Mouse (Mus musculus): ENCODE data around the gene Ltbp2. TPM values are rescaled to one million over a fixed set of nuclear protein-coding genes. Genes with fewer than 3 reads are reported as not detected.

The Ltbp2 gene
- polyA plus RNA-seq (2015; fragmentation: Nextera tagmentation; extraction: Ambion mirVana), result 1.7 and 4.4 TPM in 2 replicates

GRCm38 (mm10) chr12:84876481-84877121, at the start of gene Ltbp2:
TSS of gene Ltbp2 (minus strand) at chr12:84876532.
- peak within 1 kb of the TSS; percentile 45 for H3K4me3 ChIP-seq
- no peaks in the 10 kb centered on the region for H3K9me3 ChIP-seq
- no peak within 1 kb of the TSS for H3K27ac ChIP-seq
- peaks cover 71% of the 10 kb centered on the region for H3K27me3 ChIP-seq
- ATAC-seq (ENCODE audit: insufficient number of reproducible peaks, insufficient read depth, low FRiP score, low TSS enrichment, low read depth), result no peak; the same call in 1 of the 2 replicates
- peaks cover 30% of the 10 kb centered on the region for H3K4me1 ChIP-seq
- H3K9ac ChIP-seq, result peak within 1 kb of the TSS; percentile 61
- 1% methylated on average over 34 of the region's 34 CpGs for WGBS
- no peaks in the 10 kb centered on the region for H3K36me3 ChIP-seq
- H3K4me2 ChIP-seq, result peak within 1 kb of the TSS; percentile 64

DNA sequence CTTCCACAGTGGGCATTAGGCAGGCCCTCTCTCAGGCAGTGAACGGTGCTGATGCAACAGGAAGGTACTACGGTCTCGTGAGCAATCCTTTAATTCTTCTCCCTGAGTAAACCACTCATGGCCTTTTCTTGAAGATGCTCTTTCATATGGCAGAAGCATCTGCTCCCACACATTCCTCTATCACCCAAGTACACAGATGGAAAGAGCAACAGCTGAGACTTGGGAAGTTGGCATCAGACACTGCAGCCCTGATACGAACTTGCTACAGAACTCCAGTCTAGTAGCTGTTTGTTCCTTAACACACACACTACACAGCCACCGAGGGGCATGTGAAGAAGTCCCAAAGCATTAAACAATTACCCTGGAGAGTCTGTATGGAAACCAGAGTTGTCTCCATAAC, 48.0 kb upstream of the Ltbp2 start:
- no peaks in the 10 kb centered on the region for H3K4me1 ChIP-seq
- no peak for ATAC-seq (ENCODE audit: insufficient number of reproducible peaks, insufficient read depth, low FRiP score, low TSS enrichment, low read depth)
- H3K27ac ChIP-seq, result no peak overlapping the region
- no peaks in the 10 kb centered on the region for H3K27me3 ChIP-seq
- 94% methylated on average over 5 of the region's 5 CpGs for WGBS
- H3K9ac ChIP-seq, result no peak overlapping the region
- H3K4me2 ChIP-seq, result no peak overlapping the region
- H3K9me3 ChIP-seq, result no peaks in the 10 kb centered on the region
- no peak overlapping the region for H3K4me3 ChIP-seq
- peaks cover 88% of the 10 kb centered on the region for H3K36me3 ChIP-seq

DNA sequence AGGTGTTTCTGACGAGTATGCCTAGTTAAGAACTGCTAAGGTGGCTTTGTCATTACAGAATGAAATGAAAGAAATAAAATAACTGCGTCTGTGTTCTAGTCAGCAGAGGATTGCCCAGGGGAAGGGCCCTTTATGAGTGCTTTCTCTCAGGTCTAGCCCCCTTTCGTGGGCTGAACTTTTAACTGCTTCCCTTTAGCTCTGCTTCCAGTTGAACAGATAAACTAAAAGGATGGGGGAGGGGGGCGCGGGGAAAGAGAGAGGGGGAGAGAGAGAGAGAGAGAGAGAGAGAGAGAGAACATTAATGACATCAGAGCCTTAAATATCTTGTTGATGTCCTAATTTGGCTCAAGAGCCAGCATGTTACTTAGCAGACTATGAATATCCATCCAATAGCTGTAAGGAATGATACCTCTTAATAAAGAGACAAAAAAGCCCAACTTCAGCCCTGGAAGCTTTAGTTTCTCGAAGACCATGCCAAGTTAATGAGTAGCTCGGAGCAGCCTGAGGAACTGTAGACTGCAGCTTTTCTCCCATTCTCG, 45.6 kb upstream of the Ltbp2 start:
- H3K27ac ChIP-seq, result no peak overlapping the region
- no peaks in the 10 kb centered on the region for H3K27me3 ChIP-seq
- H3K4me2 ChIP-seq, result no peak overlapping the region
- H3K9me3 ChIP-seq, result no peaks in the 10 kb centered on the region
- 81% methylated on average over 8 of the region's 8 CpGs for WGBS
- H3K4me3 ChIP-seq, result no peak overlapping the region
- ATAC-seq (ENCODE audit: insufficient number of reproducible peaks, insufficient read depth, low FRiP score, low TSS enrichment, low read depth), result no peak
- H3K36me3 ChIP-seq, result peaks cover 90% of the 10 kb centered on the region
- H3K9ac ChIP-seq, result no peak overlapping the region
- H3K4me1 ChIP-seq, result no peaks in the 10 kb centered on the region

GRCm38 (mm10) chr12:84918809-84919208, 42.5 kb upstream of the Ltbp2 start:
- Histone ChIP-seq H3K27ac (no peak overlapping the region), H3K4me2 (no peak overlapping the region), H3K4me1 (peaks cover 20% of the 10 kb centered on the region), H3K9ac (no peak overlapping the region), H3K36me3 (peaks cover 64% of the 10 kb centered on the region), H3K4me3 (no peak overlapping the region), H3K27me3 (no peaks in the 10 kb centered on the region), H3K9me3 (no peaks in the 10 kb centered on the region)
- no peak for ATAC-seq (ENCODE audit: insufficient number of reproducible peaks, insufficient read depth, low FRiP score, low TSS enrichment, low read depth)
- 86% methylated on average over 6 of the region's 6 CpGs for WGBS

- no peaks in the 10 kb centered on the region for H3K27me3 ChIP-seq
- peaks cover 25% of the 10 kb centered on the region for H3K4me1 ChIP-seq
- 82% methylated on average over 3 of the region's 3 CpGs for WGBS
- H3K27ac ChIP-seq, result no peak overlapping the region
- no peak overlapping the region for H3K9ac ChIP-seq
- no peak for ATAC-seq (ENCODE audit: insufficient number of reproducible peaks, insufficient read depth, low FRiP score, low TSS enrichment, low read depth)
- H3K4me2 ChIP-seq, result no peak overlapping the region
- no peaks in the 10 kb centered on the region for H3K9me3 ChIP-seq
- peaks cover 59% of the 10 kb centered on the region for H3K36me3 ChIP-seq
- no peak overlapping the region for H3K4me3 ChIP-seq
Observed at GRCm38 (mm10) chr12:84917799-84918198, 41.5 kb upstream of the Ltbp2 start.

- H3K4me3 ChIP-seq, result no peak overlapping the region
- H3K27ac ChIP-seq, result no peak overlapping the region
- H3K9me3 ChIP-seq, result no peaks in the 10 kb centered on the region
- no peak overlapping the region for H3K9ac ChIP-seq
- WGBS, result 80% methylated on average over 5 of the region's 5 CpGs
- H3K27me3 ChIP-seq, result no peaks in the 10 kb centered on the region
- no peak for ATAC-seq (ENCODE audit: insufficient number of reproducible peaks, insufficient read depth, low FRiP score, low TSS enrichment, low read depth)
- no peak overlapping the region for H3K4me2 ChIP-seq
- peaks cover 25% of the 10 kb centered on the region for H3K4me1 ChIP-seq
- peaks cover 33% of the 10 kb centered on the region for H3K36me3 ChIP-seq
Observed at GRCm38 (mm10) chr12:84914959-84915358, 38.6 kb upstream of the Ltbp2 start.

- no peak overlapping the region for H3K4me3 ChIP-seq
- H3K4me2 ChIP-seq, result no peak overlapping the region
- H3K9me3 ChIP-seq, result no peaks in the 10 kb centered on the region
- 92% methylated on average over 4 of the region's 4 CpGs for WGBS
- peaks cover 31% of the 10 kb centered on the region for H3K4me1 ChIP-seq
- peaks cover 10% of the 10 kb centered on the region for H3K36me3 ChIP-seq
- H3K27me3 ChIP-seq, result no peaks in the 10 kb centered on the region
- ATAC-seq (ENCODE audit: insufficient number of reproducible peaks, insufficient read depth, low FRiP score, low TSS enrichment, low read depth), result no peak
- H3K27ac ChIP-seq, result no peak overlapping the region
- H3K9ac ChIP-seq, result no peak overlapping the region
Observed at GRCm38 (mm10) chr12:84912652-84913104, 36.3 kb upstream of the Ltbp2 start.

- peaks cover 41% of the 10 kb centered on the region for H3K4me1 ChIP-seq
- H3K4me2 ChIP-seq, result no peak overlapping the region
- WGBS, result 87% methylated on average over 2 of the region's 2 CpGs
- H3K36me3 ChIP-seq, result no peaks in the 10 kb centered on the region
- no peak overlapping the region for H3K27ac ChIP-seq
- no peaks in the 10 kb centered on the region for H3K9me3 ChIP-seq
- ATAC-seq (ENCODE audit: insufficient number of reproducible peaks, insufficient read depth, low FRiP score, low TSS enrichment, low read depth), result no peak
- no peak overlapping the region for H3K4me3 ChIP-seq
- no peaks in the 10 kb centered on the region for H3K27me3 ChIP-seq
- H3K9ac ChIP-seq, result no peak overlapping the region
Observed at GRCm38 (mm10) chr12:84911640-84912039, 35.3 kb upstream of the Ltbp2 start.

DNA sequence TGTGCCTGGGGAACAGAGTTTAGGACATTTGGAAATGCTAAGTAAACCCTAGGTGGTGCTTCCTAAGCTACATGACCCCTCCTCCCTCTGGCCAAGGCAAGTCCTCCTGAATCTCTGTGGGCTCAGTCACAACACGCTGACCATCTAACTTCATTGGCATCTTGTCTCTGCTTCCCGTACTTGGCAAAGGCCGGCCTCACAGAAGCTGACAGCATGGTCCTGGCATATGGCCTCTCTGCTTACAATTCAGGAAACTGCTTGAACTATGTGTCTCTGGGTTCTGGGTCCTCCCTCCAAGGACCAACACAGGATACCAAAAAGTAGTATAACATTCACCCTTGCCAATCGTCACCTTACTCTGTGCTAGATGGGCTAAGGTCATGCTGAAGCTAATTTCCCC, 33.7 kb upstream of the Ltbp2 start:
- H3K9ac ChIP-seq, result no peak overlapping the region
- H3K4me3 ChIP-seq, result no peak overlapping the region
- no peaks in the 10 kb centered on the region for H3K36me3 ChIP-seq
- no peak overlapping the region for H3K4me2 ChIP-seq
- no peaks in the 10 kb centered on the region for H3K27me3 ChIP-seq
- ATAC-seq (ENCODE audit: insufficient number of reproducible peaks, insufficient read depth, low FRiP score, low TSS enrichment, low read depth), result no peak
- H3K27ac ChIP-seq, result no peak overlapping the region
- WGBS, result 96% methylated on average over 4 of the region's 4 CpGs
- H3K9me3 ChIP-seq, result no peaks in the 10 kb centered on the region
- H3K4me1 ChIP-seq, result peaks cover 34% of the 10 kb centered on the region

GRCm38 (mm10) chr12:84907627-84908480, 31.5 kb upstream of the Ltbp2 start:
- Histone ChIP-seq H3K36me3 (no peaks in the 10 kb centered on the region), H3K27me3 (no peaks in the 10 kb centered on the region), H3K9me3 (no peaks in the 10 kb centered on the region), H3K4me2 (0 out of 2 replicates have a peak overlapping the region, but pooled peaks have one; percentile 3), H3K4me1 (peaks cover 17% of the 10 kb centered on the region), H3K4me3 (no peak overlapping the region), H3K27ac (peak overlapping the region; percentile 73), H3K9ac (no peak overlapping the region)
- WGBS, result 59% methylated on average over 10 of the region's 10 CpGs
- peak; percentile 52; the same call in 1 of the 2 replicates for ATAC-seq (ENCODE audit: insufficient number of reproducible peaks, insufficient read depth, low FRiP score, low TSS enrichment, low read depth)

DNA sequence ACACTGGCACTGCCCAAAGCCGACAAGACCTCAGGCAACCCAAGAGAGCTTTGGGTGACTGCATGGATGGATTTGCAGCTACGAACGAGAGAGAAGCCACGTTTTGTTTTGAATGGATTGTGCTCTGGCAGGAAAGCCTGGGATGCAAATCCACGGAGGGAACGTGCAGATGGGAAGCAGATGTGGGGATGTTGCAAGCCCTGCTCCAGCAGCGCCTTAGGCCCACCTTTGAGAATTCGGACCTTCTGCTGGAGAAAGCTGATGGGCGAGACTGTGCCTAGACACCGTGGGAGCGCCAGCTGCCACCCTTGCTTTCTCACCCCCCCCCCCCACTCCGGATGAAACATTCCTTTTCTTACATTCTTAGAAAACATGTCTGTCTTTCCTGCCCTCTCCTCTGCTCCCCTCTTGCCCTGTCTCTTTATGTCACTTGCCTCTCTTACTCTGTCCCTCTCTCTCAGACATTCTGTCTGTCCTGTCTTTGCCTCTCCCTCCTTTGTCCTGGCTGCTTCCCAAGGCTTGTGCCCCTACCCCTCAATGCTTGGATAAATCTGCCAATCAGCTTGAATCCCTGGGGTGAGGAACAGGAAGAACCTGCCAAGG, 30.8 kb upstream of the Ltbp2 start:
- no peak overlapping the region for H3K4me3 ChIP-seq
- H3K9me3 ChIP-seq, result no peaks in the 10 kb centered on the region
- no peak overlapping the region for H3K9ac ChIP-seq
- peaks cover 17% of the 10 kb centered on the region for H3K4me1 ChIP-seq
- no peaks in the 10 kb centered on the region for H3K36me3 ChIP-seq
- 29% methylated on average over 12 of the region's 12 CpGs for WGBS
- peak overlapping the region; percentile 3; the same call in 1 of the 2 replicates for H3K4me2 ChIP-seq
- no peaks in the 10 kb centered on the region for H3K27me3 ChIP-seq
- H3K27ac ChIP-seq, result peak overlapping the region; percentile 73
- peak; percentile 56; the same call in 1 of the 2 replicates for ATAC-seq (ENCODE audit: insufficient number of reproducible peaks, insufficient read depth, low FRiP score, low TSS enrichment, low read depth)

All from embryonic facial prominence, embryonic 13.5 days (tissue).